Mouse (Mus musculus): ENCODE measurements around the gene Vps72. TPM values are rescaled to one million over a fixed set of nuclear protein-coding genes. Genes with fewer than 3 reads are reported as not detected.
"Not testable (repeated sequence)": the region's sequence is repeated elsewhere in the genome, so short reads cannot be mapped to it uniquely, and the experiment has no call there.

Vps72 gene
- polyA plus RNA-seq, 1 experiment from 2014 or later, result 156 TPM

DNA sequence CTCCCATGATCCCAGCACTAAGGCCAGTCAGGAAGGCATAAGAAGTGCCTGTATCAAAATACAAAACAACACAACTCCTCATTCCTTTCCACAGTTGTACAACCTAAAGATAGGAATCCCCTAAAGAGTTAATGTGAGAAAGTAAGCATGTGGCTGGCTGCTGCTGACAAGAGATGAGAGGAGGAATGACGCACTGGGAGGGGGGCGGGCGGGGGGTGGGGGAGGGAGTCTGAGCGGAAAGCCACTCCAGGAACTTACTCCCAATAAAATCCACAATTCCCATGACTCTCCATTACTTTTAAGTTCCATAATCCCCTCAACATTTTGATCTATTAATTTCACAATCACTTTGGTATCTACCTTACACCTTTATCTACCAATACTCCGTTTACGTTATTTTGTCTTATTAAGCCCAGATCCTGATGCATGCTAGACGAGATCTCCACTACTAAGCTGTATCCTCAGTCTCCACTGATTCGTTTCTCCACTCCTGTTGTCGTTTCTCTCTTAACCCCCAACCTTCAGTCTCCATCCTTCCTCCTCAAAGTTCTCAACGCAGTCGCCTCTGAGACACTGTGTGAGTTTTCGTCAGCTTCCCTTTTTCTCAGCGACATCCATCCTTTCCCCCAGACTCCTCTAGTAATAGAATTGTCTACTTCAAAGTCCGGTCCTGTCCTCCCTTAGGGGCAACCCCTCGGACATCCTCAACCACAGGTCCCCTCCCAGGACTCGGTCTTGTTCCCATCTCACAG is 5.1 kb upstream of the Vps72 start:
- peak overlapping the region; percentile 71 for H3K27ac ChIP-seq (ENCODE audit: low read length)
- peaks cover 6% of the 10 kb centered on the region for H3K4me1 ChIP-seq (replicated peaks; ENCODE audit: control insufficient read depth, insufficient read depth, low read length)
- ATAC-seq (ENCODE audit: low read depth), result no peak; the same call in 1 of the 2 replicates
- H3K9ac ChIP-seq (ENCODE audit: low read length), result peak overlapping the region; percentile 92
- H3K9me3 ChIP-seq (ENCODE audit: control insufficient read depth, low read length), result no peaks in the 10 kb centered on the region
- H3K27me3 ChIP-seq (ENCODE audit: control insufficient read depth, insufficient read depth, low read depth, low read length), result no peaks in the 10 kb centered on the region
- peak overlapping the region; percentile 76 for H3K4me2 ChIP-seq (ENCODE audit: low read depth, low read length)
- H3K4me3 ChIP-seq (ENCODE audit: low read length), result peak overlapping the region; percentile 97
- no peaks in the 10 kb centered on the region for H3K36me3 ChIP-seq (ENCODE audit: control insufficient read depth, insufficient read depth, low read length)
- 0% methylated on average over 16 of the region's 16 CpGs for WGBS

DNA sequence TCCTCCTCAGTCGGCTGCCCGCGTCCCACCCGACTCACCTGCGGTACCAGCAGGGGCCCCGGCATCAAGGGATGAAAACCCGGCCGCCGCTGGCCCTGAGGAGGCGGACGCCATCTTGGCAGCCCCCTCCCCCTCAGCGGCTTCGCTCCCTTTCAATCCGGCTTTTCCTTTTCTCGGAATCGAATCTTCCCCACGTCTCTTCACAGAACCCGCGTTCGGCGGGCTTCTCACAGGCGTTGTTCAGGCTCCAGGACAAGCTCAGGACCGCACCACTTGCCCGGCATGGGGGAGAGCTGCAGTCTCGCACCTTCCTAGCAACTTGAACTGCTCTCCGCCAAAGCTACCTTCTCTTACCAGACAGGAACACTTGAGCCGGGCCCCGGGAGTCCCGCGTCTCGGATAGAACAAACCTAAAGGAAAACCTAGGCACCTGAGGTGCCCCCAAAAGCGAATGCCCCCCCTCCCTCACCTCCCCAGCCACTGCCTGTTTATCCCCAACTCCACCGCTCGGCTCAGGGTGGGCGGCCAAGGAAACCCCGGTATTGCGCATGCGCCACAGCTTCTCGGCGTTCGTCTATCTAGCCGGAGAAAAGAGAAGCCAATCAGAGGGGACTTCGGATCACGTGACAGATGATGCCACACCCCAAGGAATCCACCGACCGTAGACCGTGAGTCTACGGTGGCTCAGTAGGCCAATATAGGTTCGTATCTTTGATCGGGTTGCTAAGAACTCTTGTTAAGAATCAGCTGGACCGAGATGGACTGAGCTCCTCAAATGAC is 4.3 kb upstream of the Vps72 start, which contains the start of gene Pip5k1a:
Pip5k1a (minus strand) TSS at position 593 of the 780 bp plus-strand sequence.
- peaks cover 6% of the 10 kb centered on the region for H3K4me1 ChIP-seq (replicated peaks; ENCODE audit: control insufficient read depth, insufficient read depth, low read length)
- peak within 1 kb of the TSS; percentile 92 for H3K9ac ChIP-seq (ENCODE audit: low read length)
- whole genome bisulfite sequencing, result under 1% methylated on average over 51 of the region's 51 CpGs
- H3K4me2 ChIP-seq (ENCODE audit: low read depth, low read length), result peak within 1 kb of the TSS; percentile 76
- H3K27me3 ChIP-seq (ENCODE audit: control insufficient read depth, insufficient read depth, low read depth, low read length), result no peaks in the 10 kb centered on the region
- peak within 1 kb of the TSS; percentile 97 for H3K4me3 ChIP-seq (ENCODE audit: low read length)
- no peaks in the 10 kb centered on the region for H3K9me3 ChIP-seq (ENCODE audit: control insufficient read depth, low read length)
- H3K36me3 ChIP-seq (ENCODE audit: control insufficient read depth, insufficient read depth, low read length), result no peaks in the 10 kb centered on the region
- ATAC-seq (ENCODE audit: low read depth), result peak; percentile 90
- H3K27ac ChIP-seq (ENCODE audit: low read length), result peak within 1 kb of the TSS; percentile 71

DNA sequence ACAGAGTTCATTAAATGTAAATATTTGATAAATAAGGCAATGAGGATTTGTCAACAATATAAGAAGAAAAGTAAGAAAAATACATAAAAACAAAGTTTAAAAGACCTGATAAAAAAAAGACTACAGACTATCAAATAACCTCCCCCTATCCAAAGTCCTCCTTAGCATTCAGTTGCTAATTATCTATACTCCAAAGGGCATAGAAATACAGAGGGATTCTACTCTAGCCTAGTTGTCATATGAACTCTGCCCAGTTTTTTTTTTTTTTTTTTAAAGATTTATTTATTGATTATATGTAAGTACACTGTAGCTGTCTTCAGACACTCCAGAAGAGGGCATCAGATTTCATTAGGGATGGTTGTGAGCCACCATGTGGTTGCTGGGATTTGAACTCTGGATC is 3.5 kb upstream of the Vps72 start:
- peak overlapping the region; percentile 56 for H3K4me2 ChIP-seq (ENCODE audit: low read depth, low read length)
- ATAC-seq (ENCODE audit: low read depth); H3K9me3 ChIP-seq (ENCODE audit: control insufficient read depth, low read length); H3K9ac ChIP-seq (ENCODE audit: low read length); H3K4me1 ChIP-seq (replicated peaks; ENCODE audit: control insufficient read depth, insufficient read depth, low read length); H3K27me3 ChIP-seq (ENCODE audit: control insufficient read depth, insufficient read depth, low read depth, low read length); H3K36me3 ChIP-seq (ENCODE audit: control insufficient read depth, insufficient read depth, low read length); H3K27ac ChIP-seq (ENCODE audit: low read length): not testable (repeated sequence)
- H3K4me3 ChIP-seq (ENCODE audit: low read length), result peak overlapping the region; percentile 97; the same call in 1 of the 2 replicates

DNA sequence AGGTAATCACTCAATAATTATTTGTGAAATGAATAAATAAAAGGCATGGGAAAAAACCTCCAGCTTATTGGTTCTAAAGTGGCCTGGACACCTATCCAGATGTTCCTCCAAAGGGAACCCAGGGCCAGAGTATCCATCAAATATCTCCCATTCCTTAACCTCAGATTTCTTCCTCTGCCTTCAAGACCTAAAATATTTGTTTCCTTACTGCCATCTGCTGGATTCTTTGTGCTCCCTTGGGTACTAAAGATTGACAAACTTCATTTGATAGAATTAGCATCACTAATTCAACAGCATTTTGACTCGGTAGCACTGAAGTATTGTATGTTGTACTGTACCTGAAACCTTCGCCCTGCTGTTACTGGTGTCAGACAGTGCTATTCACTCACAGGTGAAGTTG is 2.9 kb upstream of the Vps72 start:
- H3K36me3 ChIP-seq (ENCODE audit: control insufficient read depth, insufficient read depth, low read length), result no peaks in the 10 kb centered on the region
- H3K27ac ChIP-seq (ENCODE audit: low read length), result no peak overlapping the region
- no peak overlapping the region for H3K9ac ChIP-seq (ENCODE audit: low read length)
- no peak for ATAC-seq (ENCODE audit: low read depth)
- WGBS, result 58% methylated on average over 2 of the region's 2 CpGs
- no peaks in the 10 kb centered on the region for H3K9me3 ChIP-seq (ENCODE audit: control insufficient read depth, low read length)
- H3K4me3 ChIP-seq (ENCODE audit: low read length), result no peak overlapping the region
- no peaks in the 10 kb centered on the region for H3K27me3 ChIP-seq (ENCODE audit: control insufficient read depth, insufficient read depth, low read depth, low read length)
- H3K4me1 ChIP-seq (replicated peaks; ENCODE audit: control insufficient read depth, insufficient read depth, low read length), result peaks cover 14% of the 10 kb centered on the region
- H3K4me2 ChIP-seq (ENCODE audit: low read depth, low read length), result no peak overlapping the region

DNA sequence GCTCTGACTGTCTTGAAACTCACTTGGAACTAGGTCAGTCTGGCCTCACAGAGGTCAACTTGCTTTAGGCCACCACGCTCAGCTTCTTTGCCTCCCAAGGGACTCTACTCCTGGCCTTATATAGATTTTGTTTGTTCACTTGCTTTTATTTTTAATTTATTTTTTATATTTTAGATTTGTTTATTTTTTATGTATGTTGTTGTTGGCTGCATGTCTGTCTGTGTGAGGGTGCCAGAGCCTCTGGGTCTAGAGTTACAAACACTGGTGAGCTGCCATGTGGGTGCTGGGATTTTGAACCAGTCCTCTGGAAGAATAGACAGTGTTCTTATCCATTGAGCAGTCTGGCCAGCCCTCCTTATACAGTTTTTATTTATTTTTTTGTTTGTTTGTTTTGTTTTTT is 1.9 kb downstream of the Vps72 start:
- Histone ChIP-seq H3K36me3 (ENCODE audit: control insufficient read depth, insufficient read depth, low read length) (peaks cover 14% of the 10 kb centered on the region), H3K9me3 (ENCODE audit: control insufficient read depth, low read length) (no peaks in the 10 kb centered on the region), H3K4me1 (replicated peaks; ENCODE audit: control insufficient read depth, insufficient read depth, low read length) (peaks cover 8% of the 10 kb centered on the region), H3K9ac (ENCODE audit: low read length) (no peak overlapping the region), H3K4me2 (ENCODE audit: low read depth, low read length) (peak overlapping the region; percentile 41; the same call in 1 of the 2 replicates), H3K4me3 (ENCODE audit: low read length) (no peak overlapping the region), H3K27ac (ENCODE audit: low read length) (no peak overlapping the region), H3K27me3 (ENCODE audit: control insufficient read depth, insufficient read depth, low read depth, low read length) (no peaks in the 10 kb centered on the region)
- ATAC-seq (ENCODE audit: low read depth), result no peak
- WGBS, result 88% methylated on average over 1 of the region's 1 CpGs

DNA sequence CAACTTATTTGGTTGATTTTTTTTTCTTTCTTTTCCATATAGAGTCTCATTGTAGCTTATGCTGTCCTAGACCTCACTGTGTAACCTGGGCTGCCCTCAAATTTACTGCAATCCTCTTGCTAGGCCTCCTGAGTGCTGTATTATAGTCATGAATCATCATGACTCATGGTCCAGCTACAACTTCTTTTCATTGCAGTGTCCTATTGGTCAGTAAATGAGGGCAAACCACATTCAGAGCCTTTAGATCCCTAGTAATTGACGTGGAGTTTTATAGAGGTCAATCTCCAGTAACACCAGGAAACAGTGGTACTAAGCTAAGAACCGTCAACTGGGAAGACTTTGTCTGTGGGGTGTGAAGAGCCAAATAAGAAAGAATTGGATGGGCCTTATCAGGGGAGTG is 6.9 kb downstream of the Vps72 start:
- H3K4me3 ChIP-seq (ENCODE audit: low read length), result no peak overlapping the region
- WGBS, result 96% methylated on average over 2 of the region's 2 CpGs
- H3K4me2 ChIP-seq (ENCODE audit: low read depth, low read length), result no peak overlapping the region
- H3K27me3 ChIP-seq (ENCODE audit: control insufficient read depth, insufficient read depth, low read depth, low read length), result no peaks in the 10 kb centered on the region
- H3K36me3 ChIP-seq (ENCODE audit: control insufficient read depth, insufficient read depth, low read length), result peaks cover 52% of the 10 kb centered on the region
- H3K27ac ChIP-seq (ENCODE audit: low read length), result no peak overlapping the region
- no peaks in the 10 kb centered on the region for H3K9me3 ChIP-seq (ENCODE audit: control insufficient read depth, low read length)
- no peak for ATAC-seq (ENCODE audit: low read depth)
- no peak overlapping the region for H3K9ac ChIP-seq (ENCODE audit: low read length)
- H3K4me1 ChIP-seq (replicated peaks; ENCODE audit: control insufficient read depth, insufficient read depth, low read length), result no peaks in the 10 kb centered on the region

- Histone ChIP-seq H3K27ac (ENCODE audit: low read length) (peak overlapping the region; percentile 86), H3K9ac (ENCODE audit: low read length) (no peak overlapping the region), H3K27me3 (ENCODE audit: control insufficient read depth, insufficient read depth, low read depth, low read length) (no peaks in the 10 kb centered on the region), H3K36me3 (ENCODE audit: control insufficient read depth, insufficient read depth, low read length) (peaks cover 44% of the 10 kb centered on the region), H3K9me3 (ENCODE audit: control insufficient read depth, low read length) (no peaks in the 10 kb centered on the region), H3K4me1 (replicated peaks; ENCODE audit: control insufficient read depth, insufficient read depth, low read length) (peaks cover 15% of the 10 kb centered on the region), H3K4me2 (ENCODE audit: low read depth, low read length) (no peak overlapping the region), H3K4me3 (ENCODE audit: low read length) (no peak overlapping the region)
- WGBS, result 55% methylated on average over 6 of the region's 6 CpGs
- ATAC-seq (ENCODE audit: low read depth), result peak; percentile 70
These were observed 10.8 kb downstream of the Vps72 start for GRCm38 (mm10) chr3:95121580-95121979.

DNA sequence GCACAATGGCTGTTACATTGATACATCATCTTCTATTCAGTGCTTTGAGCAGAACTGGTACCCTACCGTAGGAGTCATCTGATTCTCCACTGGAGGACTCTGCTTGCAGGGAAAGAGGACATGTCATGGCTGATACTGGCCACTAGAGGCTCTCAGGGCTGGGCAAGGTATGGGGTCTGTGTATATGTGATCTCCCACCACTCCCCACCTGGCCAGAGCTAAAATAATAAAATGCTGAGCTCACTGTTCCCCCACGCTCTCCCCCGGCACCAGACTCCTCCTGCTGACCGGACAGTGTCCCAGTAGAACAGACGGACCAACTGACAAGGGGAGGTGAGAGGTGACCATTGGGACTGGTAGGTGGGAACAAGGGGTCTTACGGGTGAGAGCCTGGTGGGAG is 13.4 kb downstream of the Vps72 start, which contains the start of gene Tmod4:
Tmod4 (plus strand) TSS at position 231 of the 400 bp plus-strand sequence.
- Histone ChIP-seq H3K4me2 (ENCODE audit: low read depth, low read length) (0 out of 2 replicates have a peak within 1 kb of the TSS, but pooled peaks have one; percentile 2), H3K27ac (ENCODE audit: low read length) (peak within 1 kb of the TSS; percentile 66), H3K9ac (ENCODE audit: low read length) (peak within 1 kb of the TSS; percentile 16; the same call in 1 of the 2 replicates), H3K36me3 (ENCODE audit: control insufficient read depth, insufficient read depth, low read length) (peaks cover 33% of the 10 kb centered on the region), H3K9me3 (ENCODE audit: control insufficient read depth, low read length) (no peaks in the 10 kb centered on the region), H3K4me3 (ENCODE audit: low read length) (no peak within 1 kb of the TSS), H3K27me3 (ENCODE audit: control insufficient read depth, insufficient read depth, low read depth, low read length) (no peaks in the 10 kb centered on the region), H3K4me1 (replicated peaks; ENCODE audit: control insufficient read depth, insufficient read depth, low read length) (peaks cover 15% of the 10 kb centered on the region)
- peak; percentile 21; the same call in 1 of the 2 replicates for ATAC-seq (ENCODE audit: low read depth)
- 41% methylated on average over 6 of the region's 6 CpGs for WGBS

DNA sequence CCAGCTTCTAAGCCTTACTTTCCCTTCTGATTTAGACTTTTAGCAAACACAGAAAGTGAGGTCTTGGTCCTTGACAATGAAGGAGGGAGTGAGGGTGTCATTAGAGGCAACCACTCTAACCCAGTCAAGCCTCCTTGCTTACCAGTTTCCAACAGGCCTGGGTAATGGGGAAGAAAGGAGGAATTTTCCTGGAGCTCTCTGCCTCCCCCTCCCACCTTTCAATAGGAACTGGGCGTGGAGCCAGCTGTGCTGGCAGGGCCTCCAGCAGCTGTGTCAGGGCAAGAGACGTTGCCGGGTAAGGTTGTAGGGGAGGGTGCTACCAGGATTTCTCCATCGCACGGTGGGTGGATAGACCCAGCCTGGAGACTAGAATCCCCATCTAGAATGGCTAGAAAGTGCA is 14.2 kb downstream of the Vps72 start:
- Histone ChIP-seq H3K27me3 (ENCODE audit: control insufficient read depth, insufficient read depth, low read depth, low read length) (no peaks in the 10 kb centered on the region), H3K4me2 (ENCODE audit: low read depth, low read length) (0 out of 2 replicates have a peak overlapping the region, but pooled peaks have one; percentile 2), H3K4me3 (ENCODE audit: low read length) (no peak overlapping the region), H3K4me1 (replicated peaks; ENCODE audit: control insufficient read depth, insufficient read depth, low read length) (peaks cover 15% of the 10 kb centered on the region), H3K36me3 (ENCODE audit: control insufficient read depth, insufficient read depth, low read length) (peaks cover 27% of the 10 kb centered on the region), H3K27ac (ENCODE audit: low read length) (peak overlapping the region; percentile 66), H3K9ac (ENCODE audit: low read length) (peak overlapping the region; percentile 16; the same call in 1 of the 2 replicates), H3K9me3 (ENCODE audit: control insufficient read depth, low read length) (no peaks in the 10 kb centered on the region)
- ATAC-seq (ENCODE audit: low read depth), result peak; percentile 70
- 8% methylated on average over 5 of the region's 5 CpGs for WGBS
